Mouse (Mus musculus) MEL (cell line): Measurements from ENCODE around the gene Klhl36.

ENCODE experiments used
- MAX ChIP-seq: IDR thresholded peaks from 2 replicates; pipeline ENCODE4 v1.6.1; 2011; ENCODE audit warnings: low read length, improper control_type of control experiment
- SMC3 ChIP-seq: IDR thresholded peaks from 2 replicates; pipeline ENCODE4 v1.6.1; 2011; ENCODE audit warnings: low read depth, low read length, improper control_type of control experiment
- ZC3H11A ChIP-seq: IDR thresholded peaks from 2 replicates; pipeline ENCODE4 v1.6.1; 2012; ENCODE audit warnings: low read depth, mild to moderate bottlenecking, inconsistent platforms, low read length, improper control_type of control experiment

- TF ChIP-seq MAX = no peak
- no peak for TF ChIP-seq SMC3
- no peak for TF ChIP-seq ZC3H11A
Measured at GRCm38 (mm10) chr8:119904323-119904911, 42.4 kb downstream of the Klhl36 start.
